Comparison of ENCODE assay signal across 11 mouse cellular contexts in the genomic region with DNA sequence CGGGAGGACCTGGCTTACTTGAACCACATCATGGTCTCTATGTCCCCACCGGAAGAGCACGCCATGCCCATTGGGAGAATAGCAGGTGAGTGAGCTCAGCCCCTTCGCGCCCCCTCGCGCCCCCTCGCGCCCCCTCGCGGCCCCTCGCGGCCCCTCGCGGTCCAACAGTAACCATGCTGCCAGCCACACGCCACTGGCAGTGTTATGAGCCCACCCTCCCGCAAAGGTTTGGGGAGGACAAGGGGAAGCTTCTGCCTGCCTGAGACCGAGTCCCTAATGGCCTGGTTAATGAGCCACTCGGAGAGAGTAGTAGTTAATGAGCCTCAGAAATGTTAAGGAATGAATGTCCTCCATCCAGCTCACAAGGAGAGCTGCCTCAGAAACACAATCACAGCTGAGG.
DNase-seq lines count a peak whose midpoint lies in the region; ATAC-seq and TF ChIP-seq lines count a peak whose summit lies in the region.
"Had no signal": no experiment of that assay in that cellular context is flagged by ENCODE, and none has a peak within 500 bp of the region (broad histone marks: within the 10 kb centered on the region; RNA-seq: fewer than 3 reads in every experiment).

No protein-coding gene starts in this region.

- no peak overlapping the region for H3K27ac ChIP-seq in midbrain, embryonic 14.5 days (replicated peaks; ENCODE audit: low read depth, low read length)
- no peak overlapping the region for H3K27ac ChIP-seq in midbrain, embryonic 10.5 days (replicated peaks)
- 0 out of 2 replicates have a peak overlapping the region, but pooled peaks have one; percentile 28 for H3K27ac ChIP-seq in neural tube, embryonic 15.5 days (replicated peaks)
- H3K27ac ChIP-seq in heart, embryonic 10.5 days = no peak overlapping the region

- WGBS in midbrain, embryonic 14.5 days = 95% methylated on average over 19 of the region's 19 CpGs
- WGBS in midbrain, embryonic 10.5 days = 92% methylated on average over 19 of the region's 19 CpGs
- 80% methylated on average over 19 of the region's 19 CpGs for WGBS in neural tube, embryonic 15.5 days
- 87% methylated on average over 19 of the region's 19 CpGs for WGBS in heart, embryonic 10.5 days

- DNase-seq in midbrain, embryonic 14.5 days = no peak
- DNase-seq in midbrain, embryonic 10.5 days (ENCODE audit: low spot score) = no peak
- peak; percentile 57 for DNase-seq in brain, embryonic 14.5 days (ENCODE audit: low read depth)
- peak; percentile 18 to 43 for DNase-seq in kidney, adult 8-10 months
- DNase-seq in heart, embryonic 10.5 days (ENCODE audit: low spot score) = no peak
- DNase-seq in heart, postnatal 36 days = no peak
- DNase-seq: cerebellum, adult 2 months; heart, adult 11 months; heart, postnatal 10 days; thymus, postnatal 4 days had no signal

- 0 out of 2 replicates have a peak, but pooled peaks have one; percentile 47 for ATAC-seq in midbrain, embryonic 14.5 days (ENCODE audit: low FRiP score, low TSS enrichment)
- peak; percentile 39; the same call in 1 of the 2 replicates for ATAC-seq in neural tube, embryonic 15.5 days (ENCODE audit: low FRiP score)

- no peak for TF ChIP-seq CTCF in brain, embryonic 14.5 days (IDR thresholded peaks at IDR 0.05; ENCODE audit: borderline replicate concordance, extremely low read depth, insufficient read depth, insufficient read length)

- no peak overlapping the region for H3K4me3 ChIP-seq in midbrain, embryonic 14.5 days (replicated peaks; ENCODE audit: low read depth, low read length)
- no peak overlapping the region for H3K4me3 ChIP-seq in midbrain, embryonic 10.5 days
- no peak overlapping the region for H3K4me3 ChIP-seq in neural tube, embryonic 15.5 days (replicated peaks)
- no peak overlapping the region for H3K4me3 ChIP-seq in heart, embryonic 10.5 days

- TF ChIP-seq POLR2A in brain, embryonic 14.5 days (IDR thresholded peaks at IDR 0.05; ENCODE audit: borderline replicate concordance, extremely low read depth, insufficient read depth, insufficient read length, poor library complexity, severe bottlenecking) = no peak

- no peaks in the 10 kb centered on the region for H3K27me3 ChIP-seq in midbrain, embryonic 14.5 days (ENCODE audit: control insufficient read depth, insufficient read depth, low read length)
- no peaks in the 10 kb centered on the region for H3K27me3 ChIP-seq in midbrain, embryonic 10.5 days (ENCODE audit: low read depth, poor library complexity, severe bottlenecking)
- H3K27me3 ChIP-seq in neural tube, embryonic 15.5 days (replicated peaks) = no peaks in the 10 kb centered on the region
- no peaks in the 10 kb centered on the region for H3K27me3 ChIP-seq in heart, embryonic 10.5 days (ENCODE audit: insufficient read depth, poor library complexity, severe bottlenecking)

- peaks cover 11% of the 10 kb centered on the region; the same call in 1 of the 2 replicates for H3K36me3 ChIP-seq in midbrain, embryonic 14.5 days (ENCODE audit: control insufficient read depth, insufficient read depth, low read length)
- peaks cover 55% of the 10 kb centered on the region for H3K36me3 ChIP-seq in midbrain, embryonic 10.5 days
- 0 out of 2 replicates have a peak, but pooled peaks cover 5% of the 10 kb centered on the region for H3K36me3 ChIP-seq in neural tube, embryonic 15.5 days
- H3K36me3 ChIP-seq in heart, embryonic 10.5 days = peaks cover 37% of the 10 kb centered on the region

- intact Hi-C loops in heart, postnatal 36 days (cut with DNase I) = no loop called here

- H3K9ac ChIP-seq in midbrain, embryonic 14.5 days (replicated peaks; ENCODE audit: low read length) = no peak overlapping the region
- H3K9ac ChIP-seq in neural tube, embryonic 15.5 days (replicated peaks) = no peak overlapping the region

- H3K4me2 ChIP-seq in midbrain, embryonic 14.5 days (ENCODE audit: low read length) = no peak overlapping the region
- no peak overlapping the region for H3K4me2 ChIP-seq in neural tube, embryonic 15.5 days

- H3K9me3 ChIP-seq in midbrain, embryonic 14.5 days (ENCODE audit: control insufficient read depth, low read length) = no peaks in the 10 kb centered on the region
- no peaks in the 10 kb centered on the region for H3K9me3 ChIP-seq in midbrain, embryonic 10.5 days (replicated peaks)
- H3K9me3 ChIP-seq in neural tube, embryonic 15.5 days (replicated peaks) = no peaks in the 10 kb centered on the region
- H3K9me3 ChIP-seq in heart, embryonic 10.5 days = no peaks in the 10 kb centered on the region

- no peaks in the 10 kb centered on the region for H3K4me1 ChIP-seq in midbrain, embryonic 14.5 days (ENCODE audit: control insufficient read depth, insufficient read depth, low read length)
- no peaks in the 10 kb centered on the region for H3K4me1 ChIP-seq in midbrain, embryonic 10.5 days
- 0 out of 2 replicates have a peak, but pooled peaks cover 3% of the 10 kb centered on the region for H3K4me1 ChIP-seq in neural tube, embryonic 15.5 days
- H3K4me1 ChIP-seq in heart, embryonic 10.5 days = peaks cover 25% of the 10 kb centered on the region

Comparison
In these comparisons a context has a peak if more than half of its experiments do, and no peak if none do; other contexts are left out.
1. DNase-seq: peak in brain, embryonic 14.5 days (single experiment) and kidney, adult 8-10 months (2 of 2); none in midbrain, embryonic 14.5 days (single experiment), midbrain, embryonic 10.5 days (single experiment), heart, embryonic 10.5 days (single experiment) and heart, postnatal 36 days (0 of 2).